Mouse (Mus musculus): ENCODE data around the gene Slitrk2. TPM values are rescaled to one million over a fixed set of nuclear protein-coding genes. Genes with fewer than 3 reads are reported as not detected.

Slitrk2 gene
- polyA plus RNA-seq (2012; rRNA removed): not detected in 2 replicates

DNA sequence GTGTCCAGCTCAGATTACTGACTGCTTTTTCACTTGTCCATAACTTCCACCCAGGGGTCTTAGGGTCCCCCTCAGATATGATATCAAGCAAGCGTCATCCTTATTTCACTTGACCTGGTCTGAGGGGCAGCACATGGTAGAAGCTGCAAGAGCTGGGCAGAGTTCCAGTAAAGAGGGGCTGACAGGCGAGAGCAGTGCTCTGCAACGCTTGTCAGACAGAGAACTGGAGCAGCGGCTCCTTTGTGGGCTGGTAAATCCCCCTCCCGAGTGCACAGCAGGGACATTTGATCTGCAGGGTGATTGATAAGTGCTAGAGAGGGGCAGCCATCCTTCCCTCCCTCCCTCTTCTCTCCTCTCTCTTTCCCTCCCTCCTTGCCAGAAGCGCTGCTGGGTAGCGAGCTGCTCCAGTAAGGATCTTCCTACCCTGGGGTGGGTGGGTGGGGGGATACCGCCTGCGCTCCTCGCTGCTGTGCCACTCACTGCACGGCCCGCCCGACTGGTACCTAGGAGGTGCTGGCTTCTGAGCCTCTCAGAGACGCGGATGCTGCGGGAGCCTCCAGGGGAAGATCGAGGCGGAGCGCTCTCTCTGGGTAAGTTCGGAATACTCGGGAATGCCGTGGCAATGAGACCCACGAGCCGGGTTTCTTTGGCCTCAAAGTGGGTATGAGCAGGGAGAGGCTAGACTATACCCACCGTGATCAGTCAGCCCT lies at the start of gene Slitrk2:
Gene Slitrk2, plus strand, starts transcription at position 408 of the 710 bp plus-strand sequence.
- Histone ChIP-seq H3K27me3 (ENCODE audit: control insufficient read depth, insufficient read depth, low read length) (no peaks in the 10 kb centered on the region), H3K4me1 (ENCODE audit: control insufficient read depth, insufficient read depth, insufficient read length, low read length) (no peaks in the 10 kb centered on the region), H3K36me3 (ENCODE audit: control insufficient read depth, insufficient read depth, low read length) (no peaks in the 10 kb centered on the region), H3K27ac (ENCODE audit: insufficient read depth, low read depth, low read length) (no peak within 1 kb of the TSS), H3K4me3 (ENCODE audit: low read depth, low read length) (no peak within 1 kb of the TSS)
- 14% methylated on average over 25 of the region's 25 CpGs for WGBS
- TF ChIP-seq POLR2A (IDR thresholded peaks at IDR 0.05; ENCODE audit: low read depth, low read length) (no peak), CTCF (IDR thresholded peaks at IDR 0.05; ENCODE audit: extremely low read depth, insufficient read length, insufficient replicate concordance, low read depth, low read length) (no peak)

DNA sequence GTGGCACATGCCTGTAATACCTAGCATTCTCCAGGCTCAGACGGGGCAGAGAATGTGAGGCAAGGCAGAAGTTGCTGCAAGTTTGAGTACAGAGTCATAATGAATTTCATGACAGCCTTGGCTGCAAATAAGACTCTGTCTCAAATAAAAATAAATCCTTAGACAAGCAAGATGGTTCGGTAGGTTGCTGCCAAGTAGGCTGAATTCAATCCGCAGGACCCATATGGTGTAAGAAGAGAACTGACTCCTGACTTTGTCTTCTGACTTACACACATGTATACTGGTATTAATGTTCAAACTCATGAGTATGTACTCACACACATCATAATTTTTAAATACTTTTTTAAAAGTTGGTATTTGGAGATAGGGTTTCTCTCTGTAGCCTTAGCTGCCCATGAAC lies 43.6 kb upstream of the Slitrk2 start:
- H3K4me3 ChIP-seq (ENCODE audit: low read depth, low read length): no peak overlapping the region

DNA sequence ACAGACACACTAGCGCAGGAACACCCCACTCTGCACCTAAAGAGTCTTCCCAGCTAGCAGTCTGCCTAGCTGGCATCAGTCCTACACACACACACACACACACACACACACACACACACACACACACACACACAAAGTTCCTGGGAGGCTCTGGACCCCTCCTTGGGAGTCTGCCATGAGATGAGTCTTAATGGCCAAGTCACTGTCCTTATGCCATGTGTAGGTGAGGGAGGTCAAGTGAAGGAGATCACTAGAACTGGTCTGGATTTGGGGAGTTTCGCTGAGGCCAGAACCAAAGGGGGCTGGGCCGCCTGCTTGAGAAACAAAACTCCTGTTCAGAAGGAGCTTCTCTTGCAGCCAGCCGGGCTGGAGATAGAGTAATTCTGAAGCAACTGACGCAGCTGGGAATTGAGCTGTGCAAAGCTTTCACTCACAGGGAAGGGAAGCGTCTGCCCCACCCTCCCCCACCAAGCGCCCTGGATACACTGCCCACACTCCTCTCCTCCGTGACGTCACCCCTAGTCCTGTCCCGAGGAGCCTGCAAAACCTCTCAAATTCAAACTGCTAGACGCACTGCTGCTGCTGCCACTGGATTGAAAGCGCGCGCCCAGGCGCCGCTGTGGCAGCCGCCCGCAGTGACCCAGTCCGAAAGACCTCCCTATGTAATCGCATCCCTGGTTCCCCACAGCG lies 3.5 kb downstream of the Slitrk2 start:
- no peak overlapping the region for H3K27ac ChIP-seq (ENCODE audit: insufficient read depth, low read depth, low read length)
- no peaks in the 10 kb centered on the region for H3K27me3 ChIP-seq (ENCODE audit: control insufficient read depth, insufficient read depth, low read length)
- no peak for TF ChIP-seq POLR2A (IDR thresholded peaks at IDR 0.05; ENCODE audit: low read depth, low read length)
- no peak for TF ChIP-seq CTCF (IDR thresholded peaks at IDR 0.05; ENCODE audit: extremely low read depth, insufficient read length, insufficient replicate concordance, low read depth, low read length)
- H3K36me3 ChIP-seq (ENCODE audit: control insufficient read depth, insufficient read depth, low read length): no peaks in the 10 kb centered on the region
- H3K4me3 ChIP-seq (ENCODE audit: low read depth, low read length): no peak overlapping the region
- no peaks in the 10 kb centered on the region for H3K4me1 ChIP-seq (ENCODE audit: control insufficient read depth, insufficient read depth, insufficient read length, low read length)
- whole genome bisulfite sequencing: 14% methylated on average over 21 of the region's 21 CpGs

More for the DNA sequence above, 43.6 kb upstream of the Slitrk2 start:
- TF ChIP-seq POLR2A (IDR thresholded peaks at IDR 0.05; ENCODE audit: low read depth, low read length): no peak
- TF ChIP-seq CTCF (IDR thresholded peaks at IDR 0.05; ENCODE audit: extremely low read depth, insufficient read length, insufficient replicate concordance, low read depth, low read length): no peak
- WGBS: 68% methylated on average over 3 of the region's 3 CpGs
- H3K4me1 ChIP-seq (ENCODE audit: control insufficient read depth, insufficient read depth, insufficient read length, low read length): no peaks in the 10 kb centered on the region
- no peaks in the 10 kb centered on the region for H3K27me3 ChIP-seq (ENCODE audit: control insufficient read depth, insufficient read depth, low read length)
- H3K36me3 ChIP-seq (ENCODE audit: control insufficient read depth, insufficient read depth, low read length): no peaks in the 10 kb centered on the region
- no peak overlapping the region for H3K27ac ChIP-seq (ENCODE audit: insufficient read depth, low read depth, low read length)

DNA sequence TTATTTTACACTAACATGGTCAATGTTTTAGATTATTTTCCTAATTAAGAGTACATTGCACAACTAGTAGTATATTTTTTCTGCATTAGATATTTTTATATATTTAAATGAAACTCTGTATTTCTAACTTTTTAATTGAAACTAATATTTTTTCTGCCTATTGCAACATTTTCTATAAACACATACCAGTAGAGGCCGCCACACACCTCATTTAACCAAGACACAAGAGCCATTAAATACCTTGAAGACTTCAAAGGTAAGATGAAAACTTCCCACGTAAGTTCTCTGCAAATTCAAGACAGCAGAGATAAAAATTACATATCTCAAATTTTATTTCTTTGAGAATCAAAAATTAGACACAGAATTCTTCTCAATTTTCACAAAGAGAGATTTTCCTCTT lies 8.2 kb downstream of the Slitrk2 start:
- no peak for TF ChIP-seq CTCF (IDR thresholded peaks at IDR 0.05; ENCODE audit: extremely low read depth, insufficient read length, insufficient replicate concordance, low read depth, low read length)
- no peak for TF ChIP-seq POLR2A (IDR thresholded peaks at IDR 0.05; ENCODE audit: low read depth, low read length)
- WGBS: 22% methylated on average over 2 of the region's 2 CpGs
- Histone ChIP-seq H3K36me3 (ENCODE audit: control insufficient read depth, insufficient read depth, low read length) (no peaks in the 10 kb centered on the region), H3K27ac (ENCODE audit: insufficient read depth, low read depth, low read length) (no peak overlapping the region), H3K4me3 (ENCODE audit: low read depth, low read length) (no peak overlapping the region), H3K27me3 (ENCODE audit: control insufficient read depth, insufficient read depth, low read length) (no peaks in the 10 kb centered on the region), H3K4me1 (ENCODE audit: control insufficient read depth, insufficient read depth, insufficient read length, low read length) (no peaks in the 10 kb centered on the region)

DNA sequence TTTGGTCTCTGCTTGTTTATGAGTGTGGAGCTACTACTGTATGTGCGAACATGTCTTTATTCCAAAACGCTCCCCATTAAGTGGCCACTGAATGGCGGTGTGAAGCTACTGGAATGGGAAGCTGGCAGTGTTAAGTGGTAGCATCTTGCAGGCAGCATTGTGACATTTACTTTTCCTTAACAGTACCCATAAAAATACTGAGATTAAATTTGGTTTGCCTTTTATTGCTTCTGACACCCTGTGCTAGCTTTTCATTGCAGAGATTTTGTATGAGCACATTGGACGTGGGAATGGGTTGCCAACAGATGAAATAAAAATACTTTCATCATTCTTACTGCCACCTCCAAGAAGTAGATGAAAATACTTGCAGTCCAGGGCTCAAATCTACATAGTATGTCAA lies 27.8 kb downstream of the Slitrk2 start:
- Histone ChIP-seq H3K27ac (ENCODE audit: insufficient read depth, low read depth, low read length) (no peak overlapping the region), H3K36me3 (ENCODE audit: control insufficient read depth, insufficient read depth, low read length) (no peaks in the 10 kb centered on the region), H3K4me3 (ENCODE audit: low read depth, low read length) (no peak overlapping the region), H3K4me1 (ENCODE audit: control insufficient read depth, insufficient read depth, insufficient read length, low read length) (no peaks in the 10 kb centered on the region), H3K27me3 (ENCODE audit: control insufficient read depth, insufficient read depth, low read length) (no peaks in the 10 kb centered on the region)
- no peak for TF ChIP-seq CTCF (IDR thresholded peaks at IDR 0.05; ENCODE audit: extremely low read depth, insufficient read length, insufficient replicate concordance, low read depth, low read length)
- no peak for TF ChIP-seq POLR2A (IDR thresholded peaks at IDR 0.05; ENCODE audit: low read depth, low read length)
- 84% methylated on average over 4 of the region's 4 CpGs for whole genome bisulfite sequencing

DNA sequence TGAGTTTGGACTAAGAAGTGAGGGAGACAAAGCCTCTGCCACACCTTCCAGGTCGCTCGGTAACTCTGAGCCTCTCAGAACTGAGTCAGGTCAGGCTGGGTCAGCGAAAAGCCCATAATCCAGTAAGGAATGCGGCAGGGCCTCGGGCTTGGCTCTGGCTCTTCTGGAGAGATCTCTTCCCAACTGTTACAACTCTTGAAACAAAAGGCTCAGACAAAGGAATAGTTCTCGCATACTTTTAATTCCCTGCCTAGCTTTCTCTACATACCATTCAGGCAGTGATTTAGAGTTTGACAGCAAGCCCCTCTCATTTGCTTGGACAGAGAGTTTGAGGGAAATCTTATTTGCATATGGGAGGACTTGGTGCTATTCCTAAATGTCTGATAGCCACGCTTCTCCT lies 29.5 kb downstream of the Slitrk2 start:
- TF ChIP-seq POLR2A (IDR thresholded peaks at IDR 0.05; ENCODE audit: low read depth, low read length): no peak
- TF ChIP-seq CTCF (IDR thresholded peaks at IDR 0.05; ENCODE audit: extremely low read depth, insufficient read length, insufficient replicate concordance, low read depth, low read length): no peak
- Histone ChIP-seq H3K27me3 (ENCODE audit: control insufficient read depth, insufficient read depth, low read length) (no peaks in the 10 kb centered on the region), H3K27ac (ENCODE audit: insufficient read depth, low read depth, low read length) (no peak overlapping the region), H3K36me3 (ENCODE audit: control insufficient read depth, insufficient read depth, low read length) (no peaks in the 10 kb centered on the region), H3K4me3 (ENCODE audit: low read depth, low read length) (no peak overlapping the region), H3K4me1 (ENCODE audit: control insufficient read depth, insufficient read depth, insufficient read length, low read length) (no peaks in the 10 kb centered on the region)
- 55% methylated on average over 7 of the region's 7 CpGs for WGBS

Measured in small intestine, adult 2 months (tissue).